ENCODE assay signal across 10 mouse cellular contexts in the genomic region with DNA sequence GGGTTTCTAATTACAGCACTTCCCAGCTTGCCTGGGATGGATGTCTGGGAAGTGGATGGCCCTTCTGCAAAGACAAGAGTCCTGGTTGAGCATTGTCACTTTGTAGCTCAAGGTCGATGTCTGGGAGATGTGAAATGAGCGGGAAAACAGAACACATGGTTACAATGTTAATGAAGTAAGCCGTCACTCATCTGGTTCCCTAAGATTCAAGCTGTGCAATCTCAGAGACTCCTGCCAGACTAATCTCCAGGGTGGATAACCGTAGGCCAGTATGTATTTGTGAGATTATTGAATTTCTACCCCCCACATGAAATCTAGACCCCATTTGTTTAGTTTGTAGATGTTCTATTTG.
DNase-seq lines count a peak whose midpoint lies in the region; ATAC-seq and TF ChIP-seq lines count a peak whose summit lies in the region.
"Had no signal": no experiment of that assay in that cellular context is flagged by ENCODE, and none has a peak within 500 bp of the region (broad histone marks: within the 10 kb centered on the region; RNA-seq: fewer than 3 reads in every experiment).

No protein-coding gene starts in this region.

- WGBS in heart, embryonic 12.5 days, result 15% methylated on average over 4 of the region's 4 CpGs
- 8% methylated on average over 4 of the region's 4 CpGs for WGBS in midbrain, embryonic 10.5 days
- 13% methylated on average over 4 of the region's 4 CpGs for whole genome bisulfite sequencing in midbrain, postnatal 0 days
- 11% methylated on average over 4 of the region's 4 CpGs for WGBS in limb, embryonic 11.5 days
- WGBS in stomach, embryonic 15.5 days, result 19% methylated on average over 4 of the region's 4 CpGs

- H3K4me2 ChIP-seq in heart, embryonic 12.5 days, result peak overlapping the region; percentile 38
- no peak overlapping the region for H3K4me2 ChIP-seq in midbrain, postnatal 0 days (ENCODE audit: low read depth, low read length, poor library complexity, severe bottlenecking)
- peak overlapping the region; percentile 7; the same call in 1 of the 2 replicates for H3K4me2 ChIP-seq in limb, embryonic 11.5 days (ENCODE audit: low read depth, severe bottlenecking)
- H3K4me2 ChIP-seq in stomach, embryonic 15.5 days, result peak overlapping the region; percentile 35

- H3K4me1 ChIP-seq in heart, embryonic 12.5 days (replicated peaks), result peaks cover 18% of the 10 kb centered on the region
- peaks cover 36% of the 10 kb centered on the region for H3K4me1 ChIP-seq in midbrain, embryonic 10.5 days
- no peaks in the 10 kb centered on the region for H3K4me1 ChIP-seq in midbrain, postnatal 0 days (ENCODE audit: insufficient read depth, low read length)
- peaks cover 8% of the 10 kb centered on the region for H3K4me1 ChIP-seq in limb, embryonic 11.5 days (ENCODE audit: control insufficient read depth, insufficient read depth, low read length)
- no peaks in the 10 kb centered on the region; the same call in 1 of the 2 replicates for H3K4me1 ChIP-seq in stomach, embryonic 15.5 days

- no peak overlapping the region for H3K4me3 ChIP-seq in heart, embryonic 12.5 days
- peak overlapping the region; percentile 26 for H3K4me3 ChIP-seq in midbrain, embryonic 10.5 days
- no peak overlapping the region for H3K4me3 ChIP-seq in midbrain, postnatal 0 days (ENCODE audit: low read depth, low read length)
- H3K4me3 ChIP-seq in limb, embryonic 11.5 days (ENCODE audit: low read depth, low read length), result no peak overlapping the region; the same call in 1 of the 2 replicates
- no peak overlapping the region for H3K4me3 ChIP-seq in stomach, embryonic 15.5 days (replicated peaks)

- no peak for TF ChIP-seq CTCF in midbrain, postnatal 0 days (IDR thresholded peaks at IDR 0.05)

- no peak overlapping the region for H3K9ac ChIP-seq in heart, embryonic 12.5 days
- no peak overlapping the region for H3K9ac ChIP-seq in midbrain, postnatal 0 days (replicated peaks; ENCODE audit: low read length, poor library complexity, severe bottlenecking)
- no peak overlapping the region for H3K9ac ChIP-seq in limb, embryonic 11.5 days (ENCODE audit: low read length)
- no peak overlapping the region for H3K9ac ChIP-seq in stomach, embryonic 15.5 days

- ATAC-seq in heart, embryonic 12.5 days (ENCODE audit: insufficient number of reproducible peaks, low FRiP score), result no peak
- no peak for ATAC-seq in midbrain, postnatal 0 days (ENCODE audit: low FRiP score)
- ATAC-seq in limb, embryonic 11.5 days (ENCODE audit: insufficient number of reproducible peaks, low FRiP score, low TSS enrichment, low read depth), result no peak
- ATAC-seq in stomach, embryonic 15.5 days (ENCODE audit: insufficient read depth, low FRiP score, low read depth), result no peak

- H3K27me3 ChIP-seq in heart, embryonic 12.5 days (replicated peaks), result 0 out of 2 replicates have a peak, but pooled peaks cover 6% of the 10 kb centered on the region
- H3K27me3 ChIP-seq in midbrain, embryonic 10.5 days (ENCODE audit: low read depth, poor library complexity, severe bottlenecking), result peaks cover 38% of the 10 kb centered on the region
- H3K27me3 ChIP-seq in midbrain, postnatal 0 days (ENCODE audit: insufficient read depth, low read length), result no peaks in the 10 kb centered on the region
- no peaks in the 10 kb centered on the region for H3K27me3 ChIP-seq in limb, embryonic 11.5 days (ENCODE audit: control insufficient read depth, insufficient read depth, low read length)
- no peaks in the 10 kb centered on the region for H3K27me3 ChIP-seq in stomach, embryonic 15.5 days (replicated peaks)

- no peaks in the 10 kb centered on the region for H3K9me3 ChIP-seq in heart, embryonic 12.5 days (replicated peaks)
- no peaks in the 10 kb centered on the region for H3K9me3 ChIP-seq in midbrain, embryonic 10.5 days (replicated peaks)
- H3K9me3 ChIP-seq in midbrain, postnatal 0 days (ENCODE audit: low read length), result no peaks in the 10 kb centered on the region
- no peaks in the 10 kb centered on the region for H3K9me3 ChIP-seq in limb, embryonic 11.5 days (ENCODE audit: control insufficient read depth, low read length)
- H3K9me3 ChIP-seq in stomach, embryonic 15.5 days, result no peaks in the 10 kb centered on the region

- intact Hi-C loops in heart, postnatal 36 days (cut with DNase I), result no loop called here

- no peaks in the 10 kb centered on the region for H3K36me3 ChIP-seq in heart, embryonic 12.5 days
- no peaks in the 10 kb centered on the region for H3K36me3 ChIP-seq in midbrain, embryonic 10.5 days
- H3K36me3 ChIP-seq in midbrain, postnatal 0 days (ENCODE audit: insufficient read depth, low read length), result no peaks in the 10 kb centered on the region
- no peaks in the 10 kb centered on the region for H3K36me3 ChIP-seq in limb, embryonic 11.5 days (ENCODE audit: control insufficient read depth, insufficient read depth, low read length)
- no peaks in the 10 kb centered on the region for H3K36me3 ChIP-seq in stomach, embryonic 15.5 days

- no peak overlapping the region for H3K27ac ChIP-seq in heart, embryonic 12.5 days (ENCODE audit: poor library complexity, severe bottlenecking)
- peak overlapping the region; percentile 60; the same call in 1 of the 2 replicates for H3K27ac ChIP-seq in midbrain, embryonic 10.5 days (replicated peaks)
- H3K27ac ChIP-seq in midbrain, postnatal 0 days (ENCODE audit: low read depth, low read length), result no peak overlapping the region
- no peak overlapping the region for H3K27ac ChIP-seq in limb, embryonic 11.5 days (replicated peaks; ENCODE audit: low read depth, low read length)
- no peak overlapping the region; the same call in 1 of the 2 replicates for H3K27ac ChIP-seq in stomach, embryonic 15.5 days
- H3K27ac ChIP-seq: macrophage had no signal

- DNase-seq in heart, postnatal 36 days, result no peak
- DNase-seq in midbrain, embryonic 10.5 days (ENCODE audit: low spot score), result no peak
- no peak for DNase-seq in midbrain, postnatal 0 days (ENCODE audit: low spot score)
- DNase-seq in limb, embryonic 11.5 days (ENCODE audit: low spot score), result no peak
- DNase-seq in frontal cortex, postnatal 36 days (ENCODE audit: low spot score in 2 of 2), result no peak
- no peak for DNase-seq in layer of hippocampus, adult 8-10 months (ENCODE audit: low spot score in 2 of 2)
- DNase-seq: gastrocnemius, postnatal 36 days had no signal
